Mouse (Mus musculus): ENCODE measurements at regions not wholly inside any gene's neighbourhood (a gene's known extent, or its start where the extent isn't known, plus 50 kb on each side); places are given as distances from the start of the nearest gene placed in this dataset.

GRCm38 (mm10) chr6:101056318-101056717 lies 222.9 kb downstream of the Ppp4r2 start:
- no peak overlapping the region for H3K27ac ChIP-seq (ENCODE audit: low read length)
- no peaks in the 10 kb centered on the region for H3K4me1 ChIP-seq (replicated peaks; ENCODE audit: control insufficient read depth, insufficient read depth, low read length)
- H3K4me3 ChIP-seq (ENCODE audit: low read length): no peak overlapping the region
- no peak overlapping the region for H3K9ac ChIP-seq (ENCODE audit: low read length)
- H3K27me3 ChIP-seq (ENCODE audit: control insufficient read depth, insufficient read depth, low read depth, low read length): no peaks in the 10 kb centered on the region
- WGBS: 88% methylated on average over 13 of the region's 13 CpGs
- no peaks in the 10 kb centered on the region for H3K36me3 ChIP-seq (ENCODE audit: control insufficient read depth, insufficient read depth, low read length)
- no peaks in the 10 kb centered on the region for H3K9me3 ChIP-seq (ENCODE audit: control insufficient read depth, low read length)
- H3K4me2 ChIP-seq (ENCODE audit: low read depth, low read length): no peak overlapping the region
- no peak for ATAC-seq (ENCODE audit: low read depth)

- Histone ChIP-seq H3K4me1 (replicated peaks; ENCODE audit: control insufficient read depth, insufficient read depth, low read length) (no peaks in the 10 kb centered on the region), H3K36me3 (ENCODE audit: control insufficient read depth, insufficient read depth, low read length) (no peaks in the 10 kb centered on the region), H3K9me3 (ENCODE audit: control insufficient read depth, low read length) (no peaks in the 10 kb centered on the region), H3K27me3 (ENCODE audit: control insufficient read depth, insufficient read depth, low read depth, low read length) (no peaks in the 10 kb centered on the region), H3K4me2 (ENCODE audit: low read depth, low read length) (no peak overlapping the region), H3K4me3 (ENCODE audit: low read length) (no peak overlapping the region), H3K9ac (ENCODE audit: low read length) (no peak overlapping the region), H3K27ac (ENCODE audit: low read length) (no peak overlapping the region)
- 82% methylated on average over 8 of the region's 8 CpGs for WGBS
- no peak for ATAC-seq (ENCODE audit: low read depth)
Measured at GRCm38 (mm10) chr6:101059058-101059457, 225.6 kb downstream of the Ppp4r2 start.

GRCm38 (mm10) chr6:101062186-101062585 lies 228.8 kb downstream of the Ppp4r2 start:
- Histone ChIP-seq H3K9ac (ENCODE audit: low read length) (no peak overlapping the region), H3K27me3 (ENCODE audit: control insufficient read depth, insufficient read depth, low read depth, low read length) (no peaks in the 10 kb centered on the region), H3K4me3 (ENCODE audit: low read length) (no peak overlapping the region), H3K4me1 (replicated peaks; ENCODE audit: control insufficient read depth, insufficient read depth, low read length) (no peaks in the 10 kb centered on the region), H3K36me3 (ENCODE audit: control insufficient read depth, insufficient read depth, low read length) (no peaks in the 10 kb centered on the region), H3K27ac (ENCODE audit: low read length) (no peak overlapping the region), H3K4me2 (ENCODE audit: low read depth, low read length) (no peak overlapping the region), H3K9me3 (ENCODE audit: control insufficient read depth, low read length) (no peaks in the 10 kb centered on the region)
- 93% methylated on average over 14 of the region's 14 CpGs for WGBS
- no peak for ATAC-seq (ENCODE audit: low read depth)

- no peaks in the 10 kb centered on the region for H3K4me1 ChIP-seq (replicated peaks; ENCODE audit: control insufficient read depth, insufficient read depth, low read length)
- no peak overlapping the region for H3K9ac ChIP-seq (ENCODE audit: low read length)
- no peak overlapping the region for H3K4me2 ChIP-seq (ENCODE audit: low read depth, low read length)
- no peaks in the 10 kb centered on the region for H3K36me3 ChIP-seq (ENCODE audit: control insufficient read depth, insufficient read depth, low read length)
- no peak overlapping the region for H3K4me3 ChIP-seq (ENCODE audit: low read length)
- ATAC-seq (ENCODE audit: low read depth): no peak
- H3K27me3 ChIP-seq (ENCODE audit: control insufficient read depth, insufficient read depth, low read depth, low read length): no peaks in the 10 kb centered on the region
- 79% methylated on average over 8 of the region's 8 CpGs for WGBS
- no peaks in the 10 kb centered on the region for H3K9me3 ChIP-seq (ENCODE audit: control insufficient read depth, low read length)
- H3K27ac ChIP-seq (ENCODE audit: low read length): no peak overlapping the region
Measured at GRCm38 (mm10) chr6:101075753-101076516, 242.5 kb downstream of the Ppp4r2 start.

- no peaks in the 10 kb centered on the region for H3K9me3 ChIP-seq (ENCODE audit: control insufficient read depth, low read length)
- ATAC-seq (ENCODE audit: low read depth): no peak
- H3K9ac ChIP-seq (ENCODE audit: low read length): no peak overlapping the region
- no peak overlapping the region for H3K4me3 ChIP-seq (ENCODE audit: low read length)
- H3K4me1 ChIP-seq (replicated peaks; ENCODE audit: control insufficient read depth, insufficient read depth, low read length): no peaks in the 10 kb centered on the region
- no peak overlapping the region for H3K27ac ChIP-seq (ENCODE audit: low read length)
- H3K36me3 ChIP-seq (ENCODE audit: control insufficient read depth, insufficient read depth, low read length): no peaks in the 10 kb centered on the region
- H3K27me3 ChIP-seq (ENCODE audit: control insufficient read depth, insufficient read depth, low read depth, low read length): no peaks in the 10 kb centered on the region
- no peak overlapping the region for H3K4me2 ChIP-seq (ENCODE audit: low read depth, low read length)
- 80% methylated on average over 5 of the region's 5 CpGs for WGBS
Measured at GRCm38 (mm10) chr6:101078294-101078693, 244.9 kb downstream of the Ppp4r2 start.

- peak; percentile 56; the same call in 1 of the 2 replicates for ATAC-seq (ENCODE audit: low read depth)
- H3K9ac ChIP-seq (ENCODE audit: low read length): no peak overlapping the region
- H3K36me3 ChIP-seq (ENCODE audit: control insufficient read depth, insufficient read depth, low read length): no peaks in the 10 kb centered on the region
- H3K27me3 ChIP-seq (ENCODE audit: control insufficient read depth, insufficient read depth, low read depth, low read length): no peaks in the 10 kb centered on the region
- 17% methylated on average over 7 of the region's 7 CpGs for WGBS
- H3K9me3 ChIP-seq (ENCODE audit: control insufficient read depth, low read length): no peaks in the 10 kb centered on the region
- no peaks in the 10 kb centered on the region for H3K4me1 ChIP-seq (replicated peaks; ENCODE audit: control insufficient read depth, insufficient read depth, low read length)
- H3K4me3 ChIP-seq (ENCODE audit: low read length): no peak overlapping the region
- no peak overlapping the region for H3K27ac ChIP-seq (ENCODE audit: low read length)
- H3K4me2 ChIP-seq (ENCODE audit: low read depth, low read length): peak overlapping the region; percentile 21; the same call in 1 of the 2 replicates
Measured at GRCm38 (mm10) chr6:101083676-101084075, 250.3 kb downstream of the Ppp4r2 start.

- no peak overlapping the region for H3K4me3 ChIP-seq (ENCODE audit: low read length)
- H3K9ac ChIP-seq (ENCODE audit: low read length): no peak overlapping the region
- no peak overlapping the region for H3K4me2 ChIP-seq (ENCODE audit: low read depth, low read length)
- no peaks in the 10 kb centered on the region for H3K36me3 ChIP-seq (ENCODE audit: control insufficient read depth, insufficient read depth, low read length)
- ATAC-seq (ENCODE audit: low read depth): no peak
- no peaks in the 10 kb centered on the region for H3K9me3 ChIP-seq (ENCODE audit: control insufficient read depth, low read length)
- no peaks in the 10 kb centered on the region for H3K27me3 ChIP-seq (ENCODE audit: control insufficient read depth, insufficient read depth, low read depth, low read length)
- WGBS: 16% methylated on average over 10 of the region's 10 CpGs
- no peaks in the 10 kb centered on the region for H3K4me1 ChIP-seq (replicated peaks; ENCODE audit: control insufficient read depth, insufficient read depth, low read length)
- no peak overlapping the region for H3K27ac ChIP-seq (ENCODE audit: low read length)
Measured at GRCm38 (mm10) chr6:101092179-101092578, 258.8 kb downstream of the Ppp4r2 start.
